Mouse (Mus musculus) adrenal gland, adult 18-20 months (tissue): ENCODE data around the gene Commd6. TPM values are rescaled to one million over a fixed set of nuclear protein-coding genes. Genes with fewer than 3 reads are reported as not detected.
A peak's percentile ranks its signal among the peaks of the same experiment; 100 is the strongest.
"Not testable (repeated sequence)": the region's sequence is repeated elsewhere in the genome, so short reads cannot be mapped to it uniquely, and the experiment has no call there.

Experiments used
- DNase-seq, 2 experiments: peaks; one replicate each; pipeline ENCODE4 v3.0.0; 2021 to 2022; ENCODE audit warnings: low spot score in 2 of 2
- total RNA-seq, 2 experiments: library from RNA; stranded (reverse); gene quantifications; 1 replicate in 1 of 2; 2 replicates in 1 of 2; pipeline ENCODE4 v1.2.3; 2021

Gene Commd6
- total RNA-seq, 2 experiments from 2014 or later: 91.2 to 92.7 TPM

GRCm38 (mm10) chr14:101610701-101611100 lies 29.8 kb downstream of the Commd6 start:
- DNase-seq: no peak

- peak; percentile 82 to 90 for DNase-seq
These were observed 31.7 kb downstream of the Commd6 start, which contains the start of gene Tbc1d4 for GRCm38 (mm10) chr14:101608519-101609368. TSS of gene Tbc1d4 (minus strand) at chr14:101609191.

GRCm38 (mm10) chr14:101607631-101608518 lies 32.6 kb downstream of the Commd6 start:
- DNase-seq: peak; percentile 42

GRCm38 (mm10) chr14:101605843-101606242 lies 34.6 kb downstream of the Commd6 start:
- no peak for DNase-seq

GRCm38 (mm10) chr14:101602851-101603250 lies 37.6 kb downstream of the Commd6 start:
- DNase-seq: no peak

- no peak for DNase-seq
These were observed 43.3 kb downstream of the Commd6 start for GRCm38 (mm10) chr14:101597096-101597715.

GRCm38 (mm10) chr14:101596691-101597090 lies 43.8 kb downstream of the Commd6 start:
- DNase-seq: no peak

- no peak for DNase-seq
These were observed 45.0 kb downstream of the Commd6 start for GRCm38 (mm10) chr14:101595301-101596080.

- DNase-seq: no peak
These were observed 46.5 kb downstream of the Commd6 start for GRCm38 (mm10) chr14:101594001-101594400.

- no peak for DNase-seq
These were observed 47.1 kb downstream of the Commd6 start for GRCm38 (mm10) chr14:101593340-101593739.

GRCm38 (mm10) chr14:101591101-101591500 lies 49.4 kb downstream of the Commd6 start:
- no peak for DNase-seq

- not testable (repeated sequence) for DNase-seq
These were observed 52.1 kb downstream of the Commd6 start for GRCm38 (mm10) chr14:101588209-101588991.

- DNase-seq: not testable (repeated sequence)
These were observed 53.0 kb downstream of the Commd6 start for GRCm38 (mm10) chr14:101587366-101588040.

- DNase-seq: peak in 1 of 2 experiments; percentile 28
These were observed 54.4 kb downstream of the Commd6 start for GRCm38 (mm10) chr14:101586096-101586495.

Other genes starting within 250 kb of the Commd6 start
- gene Tbc1d4, start 31.5 kb downstream of the Commd6 start, total RNA-seq: 10 to 100 TPM; 32.8 to 52.2 TPM
- 10 to 100 TPM; 39.7 to 41.3 TPM for gene Uchl3, start 13.3 kb upstream of the Commd6 start, total RNA-seq
- gene Gm9922, start 89.1 kb upstream of the Commd6 start, total RNA-seq: 1 to 10 TPM; 1.4 to 1.9 TPM
- gene Lmo7, start 89.3 kb upstream of the Commd6 start, total RNA-seq: 10 to 100 TPM; 15.9 to 18.3 TPM